Mouse (Mus musculus): ENCODE data around the gene Gpr160.
"Not testable (repeated sequence)": the region's sequence is repeated elsewhere in the genome, so short reads cannot be mapped to it uniquely, and the experiment has no call there.

Gene Gpr160

DNA sequence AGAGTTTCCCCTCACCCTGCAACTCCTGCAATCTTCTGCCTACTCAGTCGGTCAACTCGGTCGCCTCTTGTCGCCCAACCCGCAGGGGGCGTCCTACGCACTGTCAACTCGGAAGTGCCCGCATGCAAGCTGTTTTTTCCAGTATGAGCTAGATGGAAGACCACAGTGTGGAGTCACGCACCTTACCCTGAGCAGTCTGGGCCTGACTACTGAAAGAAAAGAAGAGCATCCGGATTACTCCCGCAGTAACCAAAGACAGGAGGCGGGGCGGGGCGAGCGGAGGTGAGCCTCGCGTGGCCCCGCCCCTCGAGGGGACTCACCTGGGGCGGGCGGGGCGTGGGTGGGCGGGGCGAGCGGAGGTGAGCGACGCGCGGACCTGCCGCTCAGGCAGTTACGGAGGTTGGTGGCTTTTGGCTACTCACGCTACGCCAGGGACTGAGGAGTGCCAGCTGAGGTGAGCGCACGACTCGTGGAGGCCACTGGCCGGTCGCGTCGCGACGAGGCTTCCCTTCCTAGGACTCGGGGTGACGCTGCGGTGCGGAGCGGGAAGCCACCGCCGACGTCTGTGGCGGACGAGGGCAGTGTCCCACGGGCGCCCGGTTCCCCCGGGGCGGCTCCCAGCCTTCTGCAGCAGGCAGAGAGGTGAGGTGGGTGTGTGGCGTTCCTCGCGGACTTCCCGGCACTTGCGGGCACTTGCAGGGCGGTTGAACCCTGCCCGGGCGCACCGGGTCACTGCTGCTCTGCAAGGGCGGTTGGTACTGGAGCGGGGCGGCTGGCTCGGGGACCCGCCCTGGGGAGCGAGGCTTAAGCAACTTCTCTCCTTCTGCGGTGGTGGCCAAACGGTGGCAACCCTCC is at the start of gene Gpr160:
Gpr160 (plus strand) TSS at position 347 of the 855 bp plus-strand sequence.
- DNase-seq = peak; percentile 77

DNA sequence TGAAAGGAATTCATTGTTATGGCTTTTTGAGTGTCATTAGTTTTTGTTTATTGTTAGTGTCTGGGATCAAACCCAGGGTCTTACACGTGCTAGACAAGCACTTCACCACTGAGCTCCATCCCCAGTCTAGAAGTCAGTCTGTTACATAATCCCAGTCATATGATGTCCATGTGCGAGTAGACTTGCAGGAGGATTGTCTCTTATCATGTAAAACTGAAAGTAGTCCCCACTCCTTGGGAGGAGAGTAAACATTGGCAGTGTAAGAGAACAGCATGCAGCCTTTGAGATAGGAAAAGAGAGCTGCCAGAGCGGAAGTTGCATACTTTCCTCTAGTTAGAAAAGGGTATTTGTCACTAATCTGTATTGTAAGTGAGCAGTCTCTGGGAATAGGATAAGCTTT is 42.9 kb upstream of the Gpr160 start:
- DNase-seq = peak; percentile 5

DNA sequence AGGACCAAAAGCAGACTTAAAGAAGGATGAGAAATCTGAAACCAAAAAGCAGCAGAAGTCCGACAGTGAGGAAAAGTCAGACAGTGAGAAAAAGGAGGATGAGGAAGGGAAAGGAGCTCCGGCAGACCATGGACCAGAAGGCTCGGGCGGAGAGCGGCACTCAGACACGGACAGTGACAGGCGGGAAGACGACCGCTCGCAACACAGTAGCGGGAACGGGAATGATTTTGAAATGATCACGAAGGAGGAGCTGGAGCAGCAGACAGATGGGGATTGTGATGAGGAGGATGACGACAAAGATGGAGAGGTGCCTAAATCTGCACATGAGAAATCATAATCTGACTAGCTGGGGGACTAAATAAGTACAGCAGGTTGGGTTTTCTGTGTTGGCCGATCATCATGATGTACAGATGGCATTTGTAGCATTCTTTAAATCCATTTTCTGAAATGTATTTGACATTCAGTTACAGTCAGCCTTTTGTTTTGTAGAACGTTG is 37.1 kb upstream of the Gpr160 start:
- DNase-seq = no peak

DNA sequence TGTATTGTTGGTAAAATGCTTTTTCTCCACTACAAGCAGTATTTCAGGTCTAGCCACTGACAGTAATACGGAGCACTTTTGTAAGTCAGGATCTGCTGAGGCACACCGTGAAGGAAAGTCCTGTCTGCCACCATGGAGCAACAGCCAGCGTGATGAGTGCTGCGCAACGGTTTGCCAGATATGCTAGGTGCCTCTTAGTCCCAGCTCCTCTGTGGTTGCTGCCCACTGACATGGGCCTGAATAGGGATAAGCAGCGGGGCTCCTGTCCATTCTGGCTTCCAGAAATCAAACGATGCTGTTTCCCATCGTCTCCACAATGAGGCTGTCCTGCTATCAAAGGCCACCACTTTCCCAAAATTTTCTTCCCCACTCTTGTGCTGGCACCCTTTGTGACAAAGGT is 33.6 kb upstream of the Gpr160 start:
- no peak for DNase-seq

DNA sequence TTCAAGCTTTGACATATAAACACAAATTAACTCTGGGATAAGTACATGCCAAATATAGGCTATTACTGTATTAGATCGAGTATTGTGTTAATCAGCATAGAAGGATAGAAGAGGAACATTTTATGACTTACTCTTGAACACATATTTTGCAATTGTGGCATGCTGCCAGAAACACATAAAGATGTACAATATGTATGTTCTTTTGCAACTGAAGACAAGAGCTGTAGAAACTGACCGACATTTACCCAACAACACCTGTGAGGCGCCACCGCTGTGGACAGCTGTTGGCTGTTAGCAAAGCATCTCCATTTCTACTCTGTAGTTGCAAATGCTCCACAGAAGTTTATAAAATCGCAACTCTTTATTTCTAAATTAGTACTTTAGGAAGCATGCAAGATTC is 29.7 kb upstream of the Gpr160 start:
- no peak for DNase-seq

DNA sequence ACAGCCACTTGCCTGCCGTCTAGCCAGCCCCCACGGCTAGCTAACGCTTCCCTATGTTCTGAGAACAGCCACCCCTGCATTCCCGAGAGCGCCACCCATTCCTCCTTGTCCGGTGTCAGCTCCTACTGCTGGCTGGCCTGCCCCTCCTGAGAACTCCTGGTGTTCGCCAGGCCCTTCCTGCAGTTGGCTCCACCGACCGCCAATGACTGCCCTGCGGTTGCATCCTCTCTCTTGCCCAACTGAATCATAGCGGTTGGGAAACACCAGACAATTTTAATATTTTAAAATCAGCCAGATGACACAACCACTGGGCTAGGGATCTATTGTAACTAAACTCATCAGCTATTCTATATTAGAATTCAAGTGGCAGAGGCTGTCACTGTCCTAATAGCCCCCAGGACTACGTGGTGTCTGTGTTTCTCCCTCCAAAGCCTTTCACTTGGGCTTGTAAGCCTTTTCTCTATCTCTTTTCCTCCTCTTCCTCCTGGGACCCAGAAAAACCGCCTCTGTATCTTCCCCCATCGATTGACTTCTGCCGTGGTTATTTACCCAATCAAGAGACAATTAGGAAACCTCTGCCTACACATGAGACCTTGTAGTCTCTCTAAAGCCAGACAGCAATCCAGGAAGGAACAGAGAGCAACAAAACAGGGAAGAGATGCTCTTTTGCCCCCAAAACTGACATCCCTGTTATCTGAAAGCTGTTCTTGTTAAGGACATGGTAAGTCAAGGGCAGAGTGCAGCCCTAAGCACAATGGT is 23.7 kb upstream of the Gpr160 start:
- no peak for DNase-seq

DNA sequence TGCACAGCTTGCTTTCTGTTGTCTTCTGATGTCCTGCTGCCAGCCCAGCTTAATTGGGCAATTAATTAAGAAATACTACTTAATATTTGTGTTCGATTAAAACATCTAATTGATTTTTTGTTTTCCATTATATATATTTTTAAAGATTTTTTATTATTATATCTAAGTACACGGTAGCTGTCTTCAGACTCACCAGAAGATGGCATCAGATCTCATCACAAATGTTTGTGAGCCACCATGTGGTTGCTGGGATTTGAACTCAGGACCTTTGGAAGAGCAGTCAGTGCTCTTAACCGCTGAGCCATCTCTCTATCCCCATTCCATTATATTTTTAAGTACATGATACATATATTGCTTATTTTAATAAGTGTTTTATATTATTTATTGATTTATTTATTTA is 22.5 kb upstream of the Gpr160 start:
- DNase-seq = no peak

DNA sequence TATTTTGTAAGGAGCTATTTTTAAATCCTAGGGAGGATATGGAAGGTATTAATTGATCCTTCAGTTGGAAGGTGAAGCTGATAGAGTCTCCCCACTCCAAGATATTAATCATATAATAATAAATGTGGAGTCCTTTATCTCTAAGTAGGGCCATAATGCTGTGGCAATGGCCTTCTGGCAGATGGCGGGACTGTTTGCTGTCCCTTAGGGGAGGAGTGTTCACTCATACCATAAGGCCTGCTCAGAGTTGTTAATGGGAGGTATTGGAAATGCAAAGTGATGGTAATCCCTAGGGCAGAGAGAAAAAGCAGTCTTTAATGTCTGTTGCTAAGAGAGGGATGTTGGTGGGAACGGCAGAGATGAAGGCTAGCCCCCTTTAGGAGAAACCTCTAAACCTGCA is 10.0 kb upstream of the Gpr160 start:
- no peak for DNase-seq

DNA sequence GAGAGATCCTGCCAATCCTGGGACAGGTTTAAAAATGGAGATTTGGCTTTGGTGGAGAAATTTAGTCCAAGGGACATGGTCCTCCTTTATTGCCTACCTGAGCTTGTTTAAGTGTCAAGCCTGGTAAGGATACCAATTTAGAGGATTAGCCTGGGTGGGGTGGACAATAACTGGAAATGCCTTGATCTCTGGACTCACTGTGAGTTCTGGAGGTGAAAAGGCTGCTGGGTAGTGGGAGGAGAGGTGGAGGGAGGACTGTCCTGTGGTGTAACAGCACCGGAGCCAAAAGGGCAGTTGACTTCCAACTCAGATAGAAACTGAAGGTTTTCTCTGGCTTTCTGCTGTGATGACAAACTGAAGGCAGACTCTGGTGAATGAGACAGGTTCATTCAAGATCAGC is 8.3 kb upstream of the Gpr160 start:
- no peak for DNase-seq

DNA sequence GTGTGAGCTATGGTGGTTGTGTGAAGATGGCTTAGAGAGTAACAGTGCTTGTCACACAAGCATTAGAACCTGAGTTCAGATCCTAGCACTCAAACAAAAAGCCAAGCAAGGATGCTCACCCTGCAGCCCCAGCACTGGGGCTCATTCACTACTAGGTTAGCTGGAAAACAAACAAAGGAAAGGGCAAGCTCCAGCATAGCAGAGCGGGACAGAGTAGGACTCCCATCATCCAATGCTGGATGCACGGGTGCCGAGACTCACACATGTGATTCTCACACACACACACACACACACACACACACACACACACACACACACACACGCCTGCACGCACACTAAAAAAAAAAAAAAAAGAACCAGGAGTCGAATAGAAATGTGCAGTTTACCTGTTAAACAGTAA is 4.3 kb upstream of the Gpr160 start:
- DNase-seq = no peak

DNA sequence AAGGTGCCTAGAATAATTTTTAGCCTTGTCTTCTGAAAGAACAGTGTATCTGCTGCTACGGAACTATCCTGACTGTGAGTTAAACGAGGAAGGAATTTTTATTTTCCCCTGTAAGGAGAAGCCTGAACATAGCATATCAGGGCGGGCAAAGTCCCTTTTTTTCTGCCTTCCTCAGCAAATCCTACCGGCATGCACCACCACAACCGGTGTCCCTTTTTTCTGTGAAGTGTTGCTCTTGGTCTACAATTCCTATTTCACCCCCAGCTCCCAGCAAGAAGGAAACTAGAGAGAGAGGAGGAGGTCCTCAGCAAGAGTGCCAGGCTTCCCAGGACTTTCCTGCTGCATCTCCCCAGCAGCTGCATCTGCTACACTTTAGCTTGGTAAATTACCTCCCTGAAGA is 2.2 kb upstream of the Gpr160 start:
- no peak for DNase-seq

DNA sequence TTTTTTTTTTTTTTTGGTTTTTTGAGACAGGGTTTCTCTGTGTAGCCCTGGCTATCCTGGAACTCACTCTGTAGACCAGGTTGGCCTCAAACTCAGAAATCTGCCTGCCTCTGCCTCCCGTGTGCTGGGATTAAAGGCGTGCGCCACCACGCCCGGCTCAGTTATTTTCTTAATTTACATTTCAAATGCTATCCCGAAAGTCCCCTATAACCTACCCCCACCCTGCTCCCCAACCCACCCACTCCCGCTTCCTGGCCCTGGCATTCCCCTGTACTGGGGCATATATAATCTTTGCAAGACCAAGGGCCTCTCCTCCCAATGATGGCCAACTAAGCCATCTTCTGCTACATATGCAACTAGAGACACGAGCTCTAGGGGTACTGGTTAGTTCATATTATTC is 3.8 kb downstream of the Gpr160 start:
- not testable (repeated sequence) for DNase-seq

DNA sequence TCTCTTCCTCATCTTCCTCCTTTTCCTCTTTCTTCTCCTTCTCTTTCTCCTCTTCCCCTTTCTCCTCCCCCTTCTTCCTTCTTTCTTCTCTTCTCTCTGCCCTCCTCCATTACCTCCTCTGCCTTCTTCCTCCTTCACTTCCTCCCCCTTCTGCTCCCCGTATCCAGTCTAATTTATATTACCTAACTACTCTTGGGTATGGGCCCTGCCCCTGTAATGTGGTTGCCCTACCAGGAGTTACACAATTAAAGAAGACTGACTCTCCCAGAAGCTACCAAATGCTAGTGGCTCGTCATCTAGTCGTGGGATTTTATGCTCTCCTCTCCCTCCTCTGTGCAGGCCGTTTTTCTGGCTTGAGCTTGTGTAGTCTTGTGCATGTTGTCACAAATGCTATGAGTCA is 5.0 kb downstream of the Gpr160 start:
- DNase-seq = no peak

DNA sequence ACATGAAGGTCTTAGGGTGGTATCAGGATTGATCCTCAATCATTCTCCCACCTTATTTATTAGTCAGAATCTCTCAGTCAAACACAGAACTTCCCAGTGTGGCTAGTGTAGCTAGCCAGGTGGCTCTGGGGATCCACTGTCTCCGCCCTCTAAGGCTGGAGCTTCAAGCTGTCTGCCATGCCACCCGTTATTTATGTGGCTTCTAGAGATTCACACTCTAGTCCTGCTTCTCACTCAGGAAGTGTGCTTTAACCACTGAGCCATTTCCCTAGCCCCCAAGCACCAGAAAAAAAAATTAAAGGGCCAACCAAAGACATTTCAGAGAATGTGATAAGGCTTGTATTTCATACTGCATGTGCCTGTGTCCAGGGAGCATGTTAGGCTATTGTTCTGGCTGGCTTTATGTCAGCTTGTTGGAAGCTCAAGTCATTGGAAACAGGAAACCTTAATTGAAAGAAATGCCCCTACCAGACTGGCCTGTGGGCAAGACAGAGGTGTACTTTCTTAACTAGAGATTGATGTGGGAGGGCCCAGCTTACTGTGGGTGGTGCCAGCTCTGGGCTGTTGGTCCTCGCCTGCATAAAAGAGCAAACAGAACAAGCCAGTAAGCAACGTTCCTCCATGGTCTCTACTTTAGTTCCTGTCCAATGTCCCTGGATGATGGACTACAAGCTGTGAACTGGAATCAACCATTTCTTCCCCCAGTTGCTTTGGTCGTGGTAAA is 8.1 kb downstream of the Gpr160 start:
- no peak for DNase-seq

DNA sequence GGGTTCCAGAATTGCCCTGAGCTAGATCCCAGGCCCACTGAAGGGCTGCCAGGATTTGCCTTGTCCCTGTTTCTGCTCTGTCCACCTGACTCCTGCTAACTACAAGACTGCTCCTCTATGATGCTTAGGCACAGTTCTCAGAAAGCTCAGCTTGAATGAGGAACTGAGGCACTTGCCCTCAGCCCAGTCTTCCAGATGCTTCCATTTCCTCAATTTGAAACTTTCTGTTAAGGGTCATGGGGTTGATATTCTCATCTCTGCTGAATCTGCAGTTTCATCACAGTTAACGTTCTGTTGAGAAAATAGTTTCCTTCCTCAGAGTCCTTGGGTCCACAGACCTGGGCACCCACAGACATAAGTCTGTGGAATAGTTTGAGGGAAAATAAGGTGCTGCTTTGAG is 8.9 kb downstream of the Gpr160 start:
- no peak for DNase-seq

DNA sequence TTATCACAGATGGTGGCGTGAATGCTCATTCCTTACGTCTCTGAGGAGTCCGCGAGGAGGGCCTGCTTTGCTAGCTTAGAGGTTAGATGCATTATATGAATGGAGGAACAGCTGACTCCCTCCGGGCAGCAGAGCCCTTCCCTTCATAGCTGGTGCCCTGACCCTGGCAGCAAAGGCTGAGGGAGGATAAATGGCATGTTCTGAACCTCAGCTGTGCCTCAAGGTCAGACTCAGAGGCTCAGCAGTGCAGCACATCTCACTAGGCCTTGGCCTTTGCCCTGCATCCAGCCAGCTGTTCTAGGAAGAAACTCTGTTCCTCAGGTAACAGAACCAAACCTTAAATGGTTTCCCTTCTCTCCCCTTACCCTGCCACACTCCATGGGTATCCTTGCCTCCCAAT is 12.4 kb downstream of the Gpr160 start:
- no peak for DNase-seq

DNA sequence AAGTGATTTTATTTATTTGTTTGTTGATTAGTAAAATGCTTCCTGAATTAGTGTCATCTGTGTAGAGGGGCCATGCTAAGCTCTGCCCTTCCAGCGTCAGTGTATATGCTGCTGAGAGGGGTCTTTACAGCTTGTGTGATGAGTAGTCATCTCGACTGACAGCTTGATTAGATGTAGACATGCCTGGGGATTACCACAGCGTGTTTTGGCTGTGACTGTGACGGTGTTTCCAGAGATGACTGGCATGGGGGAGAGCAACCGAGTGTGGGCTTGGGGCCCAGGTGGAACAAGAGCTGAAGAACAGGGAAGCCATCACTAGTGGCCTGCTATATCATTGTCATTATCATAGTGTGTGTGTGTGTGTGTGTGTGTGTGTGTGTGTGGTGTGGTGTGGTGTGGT is 12.9 kb downstream of the Gpr160 start:
- DNase-seq = no peak

DNA sequence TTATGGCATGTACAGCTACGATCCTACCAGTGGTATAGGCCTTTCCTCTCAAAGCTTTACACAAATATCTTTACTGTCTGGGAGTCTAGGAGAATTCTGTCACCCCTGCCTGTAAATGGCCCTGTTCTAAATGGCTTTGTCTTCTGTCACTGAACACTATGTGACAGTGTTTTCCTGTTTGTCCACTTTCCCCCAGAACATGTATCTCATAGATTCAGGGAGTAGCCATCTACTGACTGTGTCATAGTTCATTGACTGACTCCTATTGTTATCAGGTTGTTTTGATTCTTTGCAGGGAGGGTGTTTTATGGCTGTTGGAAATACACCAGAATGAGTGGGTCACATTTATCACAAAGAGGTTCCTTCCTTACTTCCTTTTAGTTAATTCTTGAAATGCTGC is 14.2 kb downstream of the Gpr160 start:
- DNase-seq = no peak

DNA sequence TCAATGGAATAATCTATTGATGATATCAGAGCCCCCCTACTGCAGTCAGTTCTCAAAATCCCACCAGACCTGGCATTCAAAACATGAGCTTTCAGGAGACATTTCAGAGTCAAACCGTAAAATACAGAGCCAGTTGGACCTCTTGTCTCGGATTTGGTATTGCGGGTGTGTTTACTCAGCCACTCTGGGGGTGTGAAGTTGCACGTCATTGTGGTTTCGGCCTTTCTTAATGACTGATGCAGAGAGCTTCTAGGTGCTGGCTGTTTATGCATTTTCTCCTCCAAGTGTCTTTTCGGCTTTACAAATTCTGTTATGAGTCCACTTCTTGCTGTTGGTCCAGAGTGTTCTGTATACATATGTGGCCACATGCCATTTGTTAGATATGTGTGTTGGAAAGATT is 21.0 kb downstream of the Gpr160 start:
- no peak for DNase-seq

DNA sequence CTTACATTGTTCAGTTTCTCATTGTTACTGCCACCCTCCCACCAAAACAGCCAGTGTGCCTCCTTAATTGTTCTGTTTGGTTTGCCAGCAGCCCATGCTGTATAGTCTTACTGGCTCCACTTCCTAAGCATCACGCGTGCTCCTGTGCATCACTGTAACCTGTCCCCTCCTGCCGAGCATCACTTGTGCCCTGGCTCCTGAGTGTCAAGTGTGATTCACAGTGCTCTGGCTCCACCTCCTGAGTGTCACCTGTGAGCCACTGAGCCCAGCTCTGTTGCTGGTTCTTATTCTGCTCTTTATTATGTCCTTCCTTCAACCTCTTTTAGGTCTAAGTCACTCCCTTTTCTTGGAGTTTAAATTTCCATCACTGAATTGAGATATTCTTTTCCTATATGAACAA is 31.7 kb downstream of the Gpr160 start:
- no peak for DNase-seq

DNA sequence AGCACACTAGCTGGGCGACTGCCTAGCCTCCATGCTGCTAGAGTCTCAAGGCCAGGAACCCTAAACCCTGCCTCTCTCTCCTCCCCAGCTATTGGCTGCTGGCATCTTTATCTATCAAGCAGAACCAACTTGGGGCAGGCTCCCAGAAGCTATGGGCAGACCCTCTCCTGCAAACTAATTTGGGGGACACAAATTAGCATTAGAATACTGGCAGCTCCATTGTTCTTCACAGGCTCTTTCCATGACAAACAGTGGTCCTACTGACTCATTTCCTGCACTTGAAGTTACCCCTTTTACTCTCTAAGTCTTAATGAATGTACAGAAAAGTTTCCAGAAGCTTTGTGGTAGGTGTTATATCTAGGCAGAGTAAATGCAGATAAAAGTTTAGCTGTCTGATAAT is 33.3 kb downstream of the Gpr160 start:
- no peak for DNase-seq

DNA sequence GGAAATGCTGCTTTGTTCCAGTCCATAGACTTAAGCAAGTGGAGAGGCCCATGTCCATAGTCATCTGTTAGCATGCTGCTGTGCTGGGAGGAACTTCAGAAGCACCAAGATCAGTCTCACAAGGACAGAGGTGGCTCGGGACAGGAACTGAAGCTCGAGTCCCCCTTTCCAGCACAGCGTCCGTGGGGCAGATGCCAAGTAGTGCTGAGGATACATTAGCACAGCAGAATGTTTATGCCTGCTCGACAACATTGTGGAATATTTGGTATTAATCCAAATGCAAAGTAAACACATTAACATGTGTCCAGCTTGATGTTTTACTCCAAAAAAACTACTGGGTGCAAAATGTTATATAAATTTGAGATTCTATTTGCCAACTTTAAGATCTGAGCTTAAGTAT is 41.0 kb downstream of the Gpr160 start:
- peak; percentile 15 for DNase-seq

DNA sequence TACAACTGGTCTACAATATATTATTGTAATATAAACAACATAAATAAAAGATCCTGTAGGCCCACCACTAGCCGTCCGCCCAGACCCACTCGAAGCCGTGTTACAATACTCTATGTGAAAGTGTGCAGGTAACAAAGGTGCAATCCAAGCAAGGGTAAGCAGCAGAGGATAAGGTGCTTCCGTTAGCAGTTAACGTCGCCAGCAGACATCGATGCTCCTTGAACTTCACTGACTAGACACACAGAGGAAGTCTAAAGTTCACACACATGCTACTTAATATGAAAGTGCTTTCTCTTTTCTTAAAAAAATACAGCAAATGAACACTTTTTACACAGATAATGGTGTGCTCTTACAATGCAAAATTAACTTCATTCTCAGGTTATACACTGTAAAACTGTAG is 43.7 kb downstream of the Gpr160 start:
- DNase-seq = no peak

DNA sequence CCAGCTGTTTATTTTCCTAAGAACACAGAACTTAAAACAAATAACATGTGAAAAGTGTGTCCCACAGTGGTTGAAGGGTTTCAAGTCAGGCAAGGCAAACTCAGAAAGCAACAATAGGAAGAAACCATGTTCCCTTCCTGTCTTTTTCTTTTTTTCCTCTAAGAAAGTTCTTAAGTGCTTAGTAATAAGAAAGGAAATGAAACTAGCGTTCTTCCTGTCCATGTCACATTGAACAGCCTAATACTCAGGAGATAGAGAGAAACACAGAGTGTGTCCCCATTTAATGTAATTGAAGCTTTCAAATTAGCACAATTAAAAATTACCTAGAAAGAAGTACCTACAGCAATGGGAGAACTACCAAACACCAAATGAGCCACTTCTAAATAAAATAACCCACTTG is 48.9 kb downstream of the Gpr160 start:
- no peak for DNase-seq
